Mouse (Mus musculus) neutrophil, adult 83 days (primary cell): ENCODE results near the gene Raver2. TPM values are rescaled to one million over a fixed set of nuclear protein-coding genes. Genes with fewer than 3 reads are reported as not detected.

Experiments
- total RNA-seq, 2 experiments: library from RNA; stranded (reverse); gene quantifications; one replicate each; pipeline ENCODE4 v1.2.4; 2023

Raver2 gene
- total RNA-seq, result not detected

DNA sequence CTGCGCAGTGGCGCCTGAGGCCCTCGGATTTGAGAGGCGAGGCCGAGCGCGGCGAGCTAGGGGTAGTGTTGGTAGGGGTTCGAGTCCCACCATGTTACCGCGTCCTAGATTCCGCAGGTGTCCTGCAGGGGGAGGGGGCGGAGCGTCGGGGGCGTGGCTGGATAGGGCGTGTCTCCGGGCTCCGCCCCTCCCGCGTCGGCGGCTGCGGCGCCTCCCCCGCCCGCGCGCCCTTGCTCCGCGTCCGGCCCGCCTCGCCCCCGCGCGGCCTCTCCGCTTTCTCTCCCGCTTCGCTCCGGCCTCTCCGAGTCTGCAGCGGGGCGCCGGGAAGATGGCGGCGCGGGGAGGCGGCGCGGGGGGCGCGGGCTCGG lies at the start of gene Raver2:
Gene Raver2, plus strand, starts transcription at position 198 of the 368 bp plus-strand sequence.

DNA sequence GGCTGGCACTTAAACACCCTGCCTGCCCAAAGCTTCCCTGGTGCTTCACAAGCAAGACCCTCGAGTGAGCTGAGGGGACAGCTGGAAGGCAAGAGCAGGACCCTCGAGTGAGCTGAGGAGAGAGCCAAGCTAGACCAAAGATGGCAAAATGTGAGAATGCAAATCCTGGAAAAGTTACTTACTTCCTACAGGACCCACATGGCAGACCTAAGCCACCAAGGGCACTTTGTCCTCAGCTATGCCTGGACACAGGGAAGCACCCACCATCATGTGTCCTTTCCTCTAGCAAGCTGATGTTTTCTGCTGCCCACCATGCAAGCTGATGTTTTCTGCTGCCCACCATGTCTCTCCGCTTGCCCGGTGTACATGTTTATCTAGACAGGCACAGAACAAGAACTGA lies 48.2 kb upstream of the Raver2 start, which contains the start of gene Gm10577:
Gene Gm10577, minus strand, starts transcription at position 101 of the 400 bp plus-strand sequence.

Other genes with a start within 250 kb of the Raver2 start
- not detected for gene Gm10577, start 48.3 kb upstream of the Raver2 start, total RNA-seq
- 100 to 1,000 TPM; 151 to 179 TPM for gene Jak1, start 196.3 kb downstream of the Raver2 start, total RNA-seq